Mouse (Mus musculus): Measurements from ENCODE around the gene Celsr3.

DNA sequence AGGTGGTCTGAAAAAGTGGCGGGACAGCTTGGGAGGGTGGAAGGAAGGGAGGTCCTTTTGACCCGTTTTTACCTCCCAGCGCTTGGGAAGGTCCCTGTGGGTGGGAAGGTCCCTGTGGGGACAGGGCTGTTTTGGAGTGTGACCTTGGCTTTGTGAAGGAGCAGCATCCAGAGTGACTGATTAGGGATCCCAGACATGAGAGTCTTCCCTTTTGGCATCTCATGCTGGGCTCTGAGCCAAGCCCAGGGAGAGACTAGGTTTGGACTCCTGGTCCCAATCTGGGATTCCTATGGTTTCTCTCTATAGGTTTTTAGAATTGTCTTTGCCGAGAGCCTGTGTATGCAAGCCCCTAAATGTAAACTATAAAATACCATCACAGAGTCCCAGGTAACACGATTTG is 15.6 kb upstream of the Celsr3 start:
- TF ChIP-seq CTCF (IDR thresholded peaks at IDR 0.05 in 2 of 3, conservative IDR thresholded peaks at IDR 0.05 in 1 of 3; ENCODE audit: control insufficient read depth in 1 of 3, insufficient read depth in 1 of 3, low read depth in 2 of 3, low read length in 3 of 3, poor library complexity in 1 of 3, severe bottlenecking in 1 of 3) (no peak), HCFC1 (IDR thresholded peaks at IDR 0.05; ENCODE audit: low read depth, low read length) (no peak), USF1 (IDR thresholded peaks at IDR 0.05; ENCODE audit: low read depth, low read length) (no peak), MAX (IDR thresholded peaks at IDR 0.05; ENCODE audit: low read length) (no peak), POLR2A (IDR thresholded peaks at IDR 0.05; ENCODE audit: control insufficient read depth in 1 of 2, insufficient read depth in 1 of 2, low read depth in 1 of 2, low read length in 2 of 2, poor library complexity in 1 of 2) (no peak), SMC3 (IDR thresholded peaks at IDR 0.05; ENCODE audit: low read depth, low read length) (no peak), MYC (IDR thresholded peaks at IDR 0.05; ENCODE audit: low read depth, low read length) (no peak)
